Mouse (Mus musculus): ENCODE results near the gene Scg5.

The Scg5 gene

GRCm38 (mm10) chr2:113749721-113750120 is 79.2 kb downstream of the Scg5 start:
- DNase-seq (ENCODE audit: low spot score) = no peak

DNA sequence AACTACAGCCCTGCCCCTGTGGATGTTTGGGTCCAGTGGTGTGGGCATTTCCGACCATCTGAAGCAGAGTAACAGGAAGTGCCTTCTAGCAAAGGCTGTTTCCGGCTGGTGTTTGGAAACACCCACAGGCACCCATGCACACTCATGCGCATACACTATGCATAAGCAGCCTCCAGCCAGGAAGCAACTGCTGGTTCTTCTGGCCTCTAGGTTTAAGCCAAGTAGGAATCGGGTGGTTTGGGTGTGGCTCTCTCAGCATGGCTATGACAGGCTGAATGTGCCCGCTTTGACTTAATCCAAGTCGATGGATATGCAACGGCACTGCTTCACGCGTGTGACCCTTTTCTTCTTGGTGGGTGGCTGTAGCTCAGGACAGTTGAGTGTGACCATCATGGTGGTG is 79.6 kb downstream of the Scg5 start:
- DNase-seq (ENCODE audit: low spot score) = no peak

- DNase-seq (ENCODE audit: low spot score) = no peak
Measured at GRCm38 (mm10) chr2:113728581-113728980, 100.3 kb downstream of the Scg5 start.

All from embryo, embryonic 10.5 days (tissue).